Mouse (Mus musculus): ENCODE data around the gene Tomm22. TPM values are rescaled to one million over a fixed set of nuclear protein-coding genes. Genes with fewer than 3 reads are reported as not detected.

Gene Tomm22
- polyA plus RNA-seq (2014; fragmentation: Nextera tagmentation; extraction: Ambion mirVana), result 233 and 237 TPM in 2 replicates

DNA sequence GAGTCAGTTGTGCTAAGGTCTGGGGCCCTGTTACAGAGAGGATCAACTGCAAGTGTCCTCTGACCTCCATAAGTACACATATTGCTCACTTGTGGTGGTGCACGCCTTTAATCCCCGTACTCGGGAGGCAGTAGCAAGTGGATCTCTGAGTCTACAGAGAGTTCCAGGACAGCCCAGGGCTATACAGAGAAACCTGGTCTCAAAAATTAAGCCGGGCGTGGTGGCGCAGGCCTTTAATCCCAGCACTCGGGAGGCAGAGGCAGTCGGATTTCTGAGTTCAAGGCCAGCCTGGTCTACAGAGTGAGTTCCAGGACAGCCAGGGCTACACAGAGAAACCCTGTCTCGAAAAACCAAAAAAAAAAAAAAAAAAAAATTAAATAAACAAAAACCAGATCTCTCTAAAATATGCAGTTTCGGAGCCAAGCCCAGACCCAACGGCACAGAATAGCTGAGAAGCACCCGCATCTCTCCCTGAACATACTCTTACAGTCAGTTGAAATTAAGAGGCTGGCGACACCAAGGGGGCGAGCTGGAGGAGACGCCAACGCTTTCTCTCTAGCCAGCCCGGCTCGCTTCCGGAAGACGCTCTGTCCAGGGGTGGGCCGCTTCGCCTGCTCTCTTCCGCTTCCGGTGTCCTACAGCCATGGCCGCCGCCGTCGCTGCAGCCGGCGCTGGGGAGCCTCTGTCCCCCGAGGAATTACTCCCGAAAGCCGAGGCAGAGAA lies at the start of gene Tomm22:
Tomm22 (plus strand) TSS at position 613 of the 723 bp plus-strand sequence.
- Histone ChIP-seq H3K4me3 (ENCODE audit: control insufficient read depth in 1 of 2, insufficient read depth in 1 of 2, low read depth in 1 of 2, low read length in 2 of 2) (peak within 1 kb of the TSS; percentile 81 to 83), H3K27me3 (ENCODE audit: control insufficient read depth, insufficient read depth, low read length) (no peaks in the 10 kb centered on the region), H3K4me2 (ENCODE audit: low read length) (peak within 1 kb of the TSS; percentile 62), H3K9ac (ENCODE audit: low read length) (peak within 1 kb of the TSS; percentile 90), H3K27ac (replicated peaks in 1 of 2; ENCODE audit: control insufficient read depth in 1 of 2, insufficient read depth in 1 of 2, low read depth in 2 of 2, low read length in 2 of 2) (no peak within 1 kb of the TSS; a peak in 1 of 4 replicates), H3K9me3 (ENCODE audit: control insufficient read depth, low read length) (no peaks in the 10 kb centered on the region), H3K36me3 (ENCODE audit: control insufficient read depth, insufficient read depth, low read length) (peaks cover 55% of the 10 kb centered on the region), H3K4me1 (ENCODE audit: control insufficient read depth in 2 of 2, insufficient read depth in 2 of 2, low read length in 2 of 2) (peaks cover 15 to 26% of the 10 kb centered on the region in 2 experiments)
- 17% methylated on average over 33 of the region's 33 CpGs for WGBS
- peak; percentile 91 for ATAC-seq (ENCODE audit: insufficient number of reproducible peaks, insufficient read depth, low FRiP score, low read depth)

DNA sequence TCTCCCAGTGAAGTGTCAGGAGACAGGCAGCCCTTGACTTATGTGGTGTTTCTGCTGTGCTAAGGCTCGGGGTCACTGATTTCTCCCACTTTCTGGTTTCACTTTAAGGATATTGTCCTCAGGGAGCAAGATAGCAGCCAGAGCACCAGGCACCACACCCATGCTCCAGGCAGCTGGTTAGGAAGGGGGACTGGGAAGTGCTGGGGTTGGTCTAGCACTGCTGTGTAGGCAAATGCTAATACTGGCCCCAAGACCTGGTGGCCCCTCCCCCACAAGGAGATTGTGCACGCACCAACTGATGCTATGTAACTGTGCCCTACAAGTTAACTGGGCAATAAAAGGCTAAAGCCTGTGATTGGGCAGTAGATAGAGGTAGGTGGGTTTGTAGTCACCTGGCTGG lies 40.2 kb upstream of the Tomm22 start:
- H3K27me3 ChIP-seq (ENCODE audit: control insufficient read depth, insufficient read depth, low read length), result no peaks in the 10 kb centered on the region
- H3K9ac ChIP-seq (ENCODE audit: low read length), result no peak overlapping the region
- no peaks in the 10 kb centered on the region for H3K9me3 ChIP-seq (ENCODE audit: control insufficient read depth, low read length)
- peaks cover 7% of the 10 kb centered on the region; the same call in 1 of the 2 replicates for H3K36me3 ChIP-seq (ENCODE audit: control insufficient read depth, insufficient read depth, low read length)
- H3K4me1 ChIP-seq (ENCODE audit: control insufficient read depth in 2 of 2, insufficient read depth in 2 of 2, low read length in 2 of 2), result no peaks in the 10 kb centered on the region
- no peak overlapping the region for H3K4me3 ChIP-seq (ENCODE audit: control insufficient read depth in 1 of 2, insufficient read depth in 1 of 2, low read depth in 1 of 2, low read length in 2 of 2)
- WGBS, result 54% methylated on average over 2 of the region's 2 CpGs
- ATAC-seq (ENCODE audit: insufficient number of reproducible peaks, insufficient read depth, low FRiP score, low read depth), result no peak
- H3K27ac ChIP-seq (replicated peaks in 1 of 2; ENCODE audit: control insufficient read depth in 1 of 2, insufficient read depth in 1 of 2, low read depth in 2 of 2, low read length in 2 of 2), result no peak overlapping the region
- no peak overlapping the region for H3K4me2 ChIP-seq (ENCODE audit: low read length)

- no peak for ATAC-seq (ENCODE audit: insufficient number of reproducible peaks, insufficient read depth, low FRiP score, low read depth)
- Histone ChIP-seq H3K4me3 (ENCODE audit: control insufficient read depth in 1 of 2, insufficient read depth in 1 of 2, low read depth in 1 of 2, low read length in 2 of 2) (no peak overlapping the region), H3K4me2 (ENCODE audit: low read length) (no peak overlapping the region), H3K9ac (ENCODE audit: low read length) (no peak overlapping the region), H3K4me1 (ENCODE audit: control insufficient read depth in 2 of 2, insufficient read depth in 2 of 2, low read length in 2 of 2) (no peaks in the 10 kb centered on the region), H3K27me3 (ENCODE audit: control insufficient read depth, insufficient read depth, low read length) (no peaks in the 10 kb centered on the region), H3K27ac (replicated peaks in 1 of 2; ENCODE audit: control insufficient read depth in 1 of 2, insufficient read depth in 1 of 2, low read depth in 2 of 2, low read length in 2 of 2) (no peak overlapping the region), H3K9me3 (ENCODE audit: control insufficient read depth, low read length) (no peaks in the 10 kb centered on the region), H3K36me3 (ENCODE audit: control insufficient read depth, insufficient read depth, low read length) (peaks cover 8% of the 10 kb centered on the region; the same call in 1 of the 2 replicates)
- WGBS, result 55% methylated on average over 11 of the region's 12 CpGs
Observed at GRCm38 (mm10) chr15:79641135-79641817, 29.4 kb upstream of the Tomm22 start.

GRCm38 (mm10) chr15:79645483-79645882 lies 25.2 kb upstream of the Tomm22 start:
- no peaks in the 10 kb centered on the region for H3K27me3 ChIP-seq (ENCODE audit: control insufficient read depth, insufficient read depth, low read length)
- H3K4me3 ChIP-seq (ENCODE audit: control insufficient read depth in 1 of 2, insufficient read depth in 1 of 2, low read depth in 1 of 2, low read length in 2 of 2), result no peak overlapping the region
- no peaks in the 10 kb centered on the region for H3K9me3 ChIP-seq (ENCODE audit: control insufficient read depth, low read length)
- ATAC-seq (ENCODE audit: insufficient number of reproducible peaks, insufficient read depth, low FRiP score, low read depth), result no peak
- no peaks in the 10 kb centered on the region for H3K4me1 ChIP-seq (ENCODE audit: control insufficient read depth in 2 of 2, insufficient read depth in 2 of 2, low read length in 2 of 2)
- H3K36me3 ChIP-seq (ENCODE audit: control insufficient read depth, insufficient read depth, low read length), result no peaks in the 10 kb centered on the region
- no peak overlapping the region for H3K9ac ChIP-seq (ENCODE audit: low read length)
- no peak overlapping the region for H3K4me2 ChIP-seq (ENCODE audit: low read length)
- no peak overlapping the region for H3K27ac ChIP-seq (replicated peaks in 1 of 2; ENCODE audit: control insufficient read depth in 1 of 2, insufficient read depth in 1 of 2, low read depth in 2 of 2, low read length in 2 of 2)
- 76% methylated on average over 2 of the region's 2 CpGs for WGBS

GRCm38 (mm10) chr15:79648130-79648529 lies 22.5 kb upstream of the Tomm22 start:
- Histone ChIP-seq H3K4me2 (ENCODE audit: low read length) (no peak overlapping the region), H3K9me3 (ENCODE audit: control insufficient read depth, low read length) (0 out of 2 replicates have a peak, but pooled peaks cover 5% of the 10 kb centered on the region), H3K27me3 (ENCODE audit: control insufficient read depth, insufficient read depth, low read length) (no peaks in the 10 kb centered on the region), H3K4me3 (ENCODE audit: control insufficient read depth in 1 of 2, insufficient read depth in 1 of 2, low read depth in 1 of 2, low read length in 2 of 2) (no peak overlapping the region), H3K27ac (replicated peaks in 1 of 2; ENCODE audit: control insufficient read depth in 1 of 2, insufficient read depth in 1 of 2, low read depth in 2 of 2, low read length in 2 of 2) (no peak overlapping the region), H3K4me1 (ENCODE audit: control insufficient read depth in 2 of 2, insufficient read depth in 2 of 2, low read length in 2 of 2) (no peaks in the 10 kb centered on the region), H3K9ac (ENCODE audit: low read length) (no peak overlapping the region), H3K36me3 (ENCODE audit: control insufficient read depth, insufficient read depth, low read length) (no peaks in the 10 kb centered on the region)
- WGBS, result 85% methylated on average over 12 of the region's 12 CpGs
- ATAC-seq (ENCODE audit: insufficient number of reproducible peaks, insufficient read depth, low FRiP score, low read depth), result no peak

GRCm38 (mm10) chr15:79650569-79650968 lies 20.1 kb upstream of the Tomm22 start:
- ATAC-seq (ENCODE audit: insufficient number of reproducible peaks, insufficient read depth, low FRiP score, low read depth), result no peak
- Histone ChIP-seq H3K9ac (ENCODE audit: low read length) (no peak overlapping the region), H3K4me2 (ENCODE audit: low read length) (no peak overlapping the region), H3K9me3 (ENCODE audit: control insufficient read depth, low read length) (0 out of 2 replicates have a peak, but pooled peaks cover 5% of the 10 kb centered on the region), H3K27me3 (ENCODE audit: control insufficient read depth, insufficient read depth, low read length) (no peaks in the 10 kb centered on the region), H3K36me3 (ENCODE audit: control insufficient read depth, insufficient read depth, low read length) (no peaks in the 10 kb centered on the region), H3K4me1 (ENCODE audit: control insufficient read depth in 2 of 2, insufficient read depth in 2 of 2, low read length in 2 of 2) (no peaks in the 10 kb centered on the region), H3K4me3 (ENCODE audit: control insufficient read depth in 1 of 2, insufficient read depth in 1 of 2, low read depth in 1 of 2, low read length in 2 of 2) (no peak overlapping the region), H3K27ac (replicated peaks in 1 of 2; ENCODE audit: control insufficient read depth in 1 of 2, insufficient read depth in 1 of 2, low read depth in 2 of 2, low read length in 2 of 2) (no peak overlapping the region)

GRCm38 (mm10) chr15:79651481-79651880 lies 19.2 kb upstream of the Tomm22 start:
- Histone ChIP-seq H3K27ac (replicated peaks in 1 of 2; ENCODE audit: control insufficient read depth in 1 of 2, insufficient read depth in 1 of 2, low read depth in 2 of 2, low read length in 2 of 2) (no peak overlapping the region), H3K4me3 (ENCODE audit: control insufficient read depth in 1 of 2, insufficient read depth in 1 of 2, low read depth in 1 of 2, low read length in 2 of 2) (no peak overlapping the region), H3K4me2 (ENCODE audit: low read length) (no peak overlapping the region), H3K36me3 (ENCODE audit: control insufficient read depth, insufficient read depth, low read length) (no peaks in the 10 kb centered on the region), H3K9me3 (ENCODE audit: control insufficient read depth, low read length) (0 out of 2 replicates have a peak, but pooled peaks cover 5% of the 10 kb centered on the region), H3K4me1 (ENCODE audit: control insufficient read depth in 2 of 2, insufficient read depth in 2 of 2, low read length in 2 of 2) (no peaks in the 10 kb centered on the region), H3K9ac (ENCODE audit: low read length) (no peak overlapping the region), H3K27me3 (ENCODE audit: control insufficient read depth, insufficient read depth, low read length) (no peaks in the 10 kb centered on the region)
- WGBS, result 72% methylated on average over 4 of the region's 4 CpGs
- no peak for ATAC-seq (ENCODE audit: insufficient number of reproducible peaks, insufficient read depth, low FRiP score, low read depth)
